Mouse (Mus musculus) liver, embryonic 11.5 days (tissue): Measurements from ENCODE around the gene Dcaf8. TPM values are rescaled to one million over a fixed set of nuclear protein-coding genes. Genes with fewer than 3 reads are reported as not detected.
A peak's percentile ranks its signal among the peaks of the same experiment; 100 is the strongest.

Source experiments
- ATAC-seq: fragments of 200-750 bp; cut with Nextera tagmentation; replicated peaks from 2 replicates; pipeline ENCODE4 v1.8.0; 2017; ENCODE audit warnings: moderate number of reproducible peaks, mild to moderate bottlenecking, moderate TSS enrichment, moderate library complexity; ENCODE audit not compliant: low FRiP score
- DNase-seq: peaks from one replicate; pipeline ENCODE4 v3.0.0-alpha.2; 2017; ENCODE audit warnings: low spot score
- H3K27ac ChIP-seq: fragments of 300-500 bp; sonication (generic); 2 replicates; pipeline ENCODE4 v1.5.1; 2014; ENCODE audit warnings: mild to moderate bottlenecking, low read depth, low read length, control low read depth
- H3K27me3 ChIP-seq: fragments of 300-500 bp; sonication (generic); replicated peaks from 2 replicates; pipeline ENCODE4 v1.6.1; 2014; ENCODE audit warnings: low read length, mixed read lengths; ENCODE audit not compliant: control insufficient read depth, insufficient read depth
- H3K36me3 ChIP-seq: fragments of 300-500 bp; sonication (generic); 2 replicates; pipeline ENCODE4 v1.6.1; 2014; ENCODE audit warnings: mild to moderate bottlenecking, low read length, moderate library complexity, mixed read lengths; ENCODE audit not compliant: control insufficient read depth, insufficient read depth
- H3K4me1 ChIP-seq: fragments of 300-500 bp; sonication (generic); replicated peaks from 2 replicates; pipeline ENCODE4 v1.6.1; 2014; ENCODE audit warnings: low read length, mixed read lengths; ENCODE audit not compliant: control insufficient read depth, insufficient read depth
- H3K4me2 ChIP-seq: fragments of 300-500 bp; sonication (generic); 2 replicates; pipeline ENCODE4 v1.6.1; 2014; ENCODE audit warnings: mild to moderate bottlenecking, control low read depth, moderate library complexity
- H3K4me3 ChIP-seq: fragments of 300-500 bp; sonication (generic); 2 replicates; pipeline ENCODE4 v1.5.1; 2014; ENCODE audit warnings: low read depth, low read length, control low read depth
- H3K9ac ChIP-seq: fragments of 300-500 bp; sonication (generic); 2 replicates; pipeline ENCODE4 v1.6.1; 2014; ENCODE audit warnings: low read depth, low read length, control low read depth
- H3K9me3 ChIP-seq: fragments of 300-500 bp; sonication (generic); 2 replicates; pipeline ENCODE4 v1.6.1; 2016; ENCODE audit warnings: low read length, inconsistent platforms, mixed read lengths; ENCODE audit not compliant: control insufficient read depth
- WGBS: fragments of 180-500 bp; shearing (Covaris S2); extraction: QIAGEN DNeasy Blood & Tissue Kit; methylation state at CpG from one replicate; pipeline ENCODE4 v1.1.7; 2014; 5-methylcytosine and 5-hydroxymethylcytosine counted together
- polyA plus RNA-seq: library from polyadenylated mRNA; unstranded; fragments of >200 nt; fragmentation: Nextera tagmentation; extraction: Ambion mirVana; gene quantifications from 2 replicates; pipeline ENCODE4 v1.2.1, GENCODE M21; 2014

Dcaf8 gene
- polyA plus RNA-seq, 1 experiment from 2014 or later, result 89.2 TPM

DNA sequence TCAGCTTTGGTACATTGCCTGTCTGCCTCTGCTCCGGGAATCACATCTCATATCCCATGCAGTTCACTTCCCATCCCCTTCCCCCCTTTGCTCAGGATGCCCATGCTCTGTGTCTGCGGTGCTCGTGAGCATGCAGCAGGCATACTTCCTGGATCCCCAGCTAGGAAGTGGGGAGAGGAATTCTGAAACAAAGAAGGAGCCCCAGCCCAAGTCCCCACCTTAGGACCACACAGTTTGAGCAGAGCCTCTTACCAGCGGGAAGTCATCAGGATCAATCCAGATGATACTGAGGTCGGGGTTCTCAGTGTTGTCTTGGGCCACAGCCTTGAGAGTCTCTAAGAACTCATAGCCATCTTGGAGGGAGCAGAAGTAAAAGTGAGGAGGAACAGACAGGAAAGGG lies 64.9 kb downstream of the Dcaf8 start:
- no peak overlapping the region for H3K27ac ChIP-seq
- DNase-seq (no peak), ATAC-seq (no peak)
- H3K36me3 ChIP-seq, result no peaks in the 10 kb centered on the region
- 50% methylated on average over 5 of the region's 5 CpGs for WGBS
- H3K4me2 ChIP-seq, result no peak overlapping the region
- H3K4me3 ChIP-seq, result no peak overlapping the region
- H3K4me1 ChIP-seq, result peaks cover 3% of the 10 kb centered on the region
- no peaks in the 10 kb centered on the region for H3K27me3 ChIP-seq
- H3K9ac ChIP-seq, result no peak overlapping the region
- no peaks in the 10 kb centered on the region for H3K9me3 ChIP-seq

GRCm38 (mm10) chr1:172213771-172214170 lies 65.9 kb downstream of the Dcaf8 start:
- no peaks in the 10 kb centered on the region for H3K36me3 ChIP-seq
- peaks cover 3% of the 10 kb centered on the region for H3K4me1 ChIP-seq
- DNase-seq (no peak), ATAC-seq (no peak)
- H3K4me3 ChIP-seq, result no peak overlapping the region
- no peaks in the 10 kb centered on the region for H3K9me3 ChIP-seq
- 79% methylated on average over 4 of the region's 4 CpGs for WGBS
- no peaks in the 10 kb centered on the region for H3K27me3 ChIP-seq
- H3K9ac ChIP-seq, result no peak overlapping the region
- no peak overlapping the region for H3K27ac ChIP-seq
- H3K4me2 ChIP-seq, result no peak overlapping the region

DNA sequence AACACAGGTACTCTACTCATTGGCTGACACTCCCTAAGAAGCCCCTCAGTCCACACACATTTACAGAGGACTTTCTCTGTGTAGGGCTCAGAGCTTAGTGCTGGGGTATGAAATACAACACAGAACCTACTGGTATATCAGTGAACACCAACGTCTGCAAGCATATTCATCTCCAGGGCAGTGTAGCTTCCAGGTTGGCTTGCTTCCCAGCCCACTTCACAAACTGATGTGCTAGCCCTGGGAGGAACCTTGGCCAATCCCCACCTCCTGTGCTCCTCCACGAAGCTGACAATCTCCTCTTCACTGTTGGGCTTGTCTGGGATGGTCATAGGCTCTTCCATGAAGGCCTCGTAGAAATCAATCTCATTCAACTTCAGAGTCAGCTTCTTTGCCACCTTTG lies 66.9 kb downstream of the Dcaf8 start:
- H3K9ac ChIP-seq, result no peak overlapping the region
- H3K27ac ChIP-seq, result no peak overlapping the region
- no peaks in the 10 kb centered on the region for H3K36me3 ChIP-seq
- 63% methylated on average over 3 of the region's 3 CpGs for WGBS
- no peak overlapping the region for H3K4me3 ChIP-seq
- no peak for ATAC-seq
- peaks cover 3% of the 10 kb centered on the region for H3K4me1 ChIP-seq
- no peaks in the 10 kb centered on the region for H3K27me3 ChIP-seq
- H3K4me2 ChIP-seq, result no peak overlapping the region
- no peaks in the 10 kb centered on the region for H3K9me3 ChIP-seq
- DNase-seq, result no peak

- Histone ChIP-seq H3K4me3 (peak overlapping the region; percentile 27; the same call in 1 of the 2 replicates), H3K27me3 (no peaks in the 10 kb centered on the region), H3K9ac (peak overlapping the region; percentile 38; the same call in 1 of the 2 replicates), H3K9me3 (no peaks in the 10 kb centered on the region), H3K36me3 (no peaks in the 10 kb centered on the region), H3K27ac (peak overlapping the region; percentile 38; the same call in 1 of the 2 replicates), H3K4me2 (peak overlapping the region; percentile 55), H3K4me1 (peaks cover 3% of the 10 kb centered on the region)
- peak; percentile 92 for DNase-seq
- peak; percentile 82 for ATAC-seq
- under 1% methylated on average over 5 of the region's 5 CpGs for WGBS
Observed at GRCm38 (mm10) chr1:172217148-172217547, 69.3 kb downstream of the Dcaf8 start.

- DNase-seq (no peak), ATAC-seq (no peak)
- Histone ChIP-seq H3K4me3 (no peak overlapping the region), H3K9ac (no peak overlapping the region), H3K9me3 (no peaks in the 10 kb centered on the region), H3K36me3 (no peaks in the 10 kb centered on the region), H3K27me3 (no peaks in the 10 kb centered on the region), H3K27ac (no peak overlapping the region), H3K4me1 (peaks cover 3% of the 10 kb centered on the region), H3K4me2 (no peak overlapping the region)
- 67% methylated on average over 15 of the region's 15 CpGs for WGBS
Observed at GRCm38 (mm10) chr1:172218164-172218910, 70.5 kb downstream of the Dcaf8 start.

DNA sequence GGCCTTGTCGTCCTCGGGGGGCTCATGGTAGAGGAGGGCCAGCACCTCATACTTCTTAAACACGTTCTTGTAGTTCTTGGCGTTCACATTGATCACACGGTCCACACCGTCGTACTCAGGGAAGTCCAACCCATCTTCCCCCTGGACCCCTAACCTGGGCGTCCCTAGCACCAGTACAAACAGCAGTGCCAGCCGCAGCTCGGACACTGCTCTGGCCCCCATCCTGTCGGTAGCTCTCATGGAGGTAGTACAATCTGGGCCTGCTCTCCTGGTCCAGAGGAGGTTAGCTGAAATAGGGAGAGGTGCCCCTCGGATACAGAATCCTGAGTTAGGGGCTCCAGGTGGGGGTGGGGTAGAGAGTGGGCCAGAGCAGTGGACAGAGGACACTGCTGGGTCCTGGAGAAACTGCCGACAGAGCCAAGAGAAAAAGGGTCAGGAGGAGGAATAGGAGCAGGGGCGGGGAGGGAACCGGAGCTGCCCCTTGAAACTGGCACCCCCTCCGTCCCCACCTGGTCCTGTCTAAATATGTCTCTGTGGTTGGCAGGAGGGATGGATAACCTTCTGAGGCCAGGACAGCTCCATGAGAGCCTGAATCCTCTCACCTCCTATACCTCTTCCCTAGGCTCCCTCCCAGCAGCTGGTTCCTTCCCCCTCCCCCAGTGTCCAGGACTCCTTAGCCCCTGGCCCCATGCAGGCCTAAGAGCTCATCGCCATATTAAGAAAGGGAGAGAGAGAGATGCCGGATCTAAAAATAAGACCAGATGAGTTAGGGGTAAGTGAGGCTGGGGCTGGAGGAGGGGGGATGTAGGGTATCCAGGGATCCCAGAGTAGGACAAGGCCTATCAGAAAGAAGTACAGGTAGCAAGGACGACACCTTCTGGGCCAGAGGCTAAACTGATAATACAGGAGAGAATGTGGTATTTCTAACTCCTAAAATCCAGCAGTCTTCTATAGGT lies 71.8 kb downstream of the Dcaf8 start, which contains the start of gene Casq1:
Gene Casq1, minus strand, starts transcription at position 418 of the 956 bp plus-strand sequence.
- ATAC-seq (no peak), DNase-seq (no peak)
- Histone ChIP-seq H3K4me3 (no peak within 1 kb of the TSS), H3K4me2 (no peak within 1 kb of the TSS), H3K27me3 (no peaks in the 10 kb centered on the region), H3K9ac (no peak within 1 kb of the TSS), H3K9me3 (no peaks in the 10 kb centered on the region), H3K36me3 (no peaks in the 10 kb centered on the region), H3K27ac (no peak within 1 kb of the TSS; the same call in 1 of the 2 replicates), H3K4me1 (peaks cover 3% of the 10 kb centered on the region)
- WGBS, result 83% methylated on average over 19 of the region's 19 CpGs

DNA sequence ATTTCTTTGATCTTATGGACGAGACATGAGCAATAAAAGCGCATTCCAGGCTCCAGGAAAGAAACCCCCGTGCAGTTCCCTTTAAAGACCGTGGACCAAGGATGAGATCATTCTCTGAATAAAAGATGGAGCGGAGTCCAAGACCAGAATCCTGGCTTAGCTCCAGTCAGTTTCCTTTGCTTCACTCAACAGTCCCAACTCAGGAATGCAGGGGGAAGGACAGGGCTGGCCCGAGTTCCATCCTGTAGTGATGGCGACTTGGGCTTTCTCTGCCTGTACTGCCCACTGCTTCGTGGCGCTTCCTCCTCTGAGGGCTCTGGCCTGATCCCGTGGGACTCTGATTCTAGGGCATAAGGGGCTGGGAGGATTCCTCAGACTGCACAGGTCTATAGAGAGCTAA lies 72.5 kb downstream of the Dcaf8 start:
- Histone ChIP-seq H3K9ac (no peak overlapping the region), H3K27ac (no peak overlapping the region; the same call in 1 of the 2 replicates), H3K36me3 (no peaks in the 10 kb centered on the region), H3K4me1 (peaks cover 3% of the 10 kb centered on the region), H3K4me3 (no peak overlapping the region), H3K27me3 (no peaks in the 10 kb centered on the region), H3K9me3 (no peaks in the 10 kb centered on the region), H3K4me2 (no peak overlapping the region)
- ATAC-seq, result no peak
- 62% methylated on average over 10 of the region's 10 CpGs for WGBS
- DNase-seq, result no peak

- ATAC-seq (no peak), DNase-seq (no peak)
- H3K27me3 ChIP-seq, result no peaks in the 10 kb centered on the region
- H3K9ac ChIP-seq, result no peak overlapping the region
- H3K4me3 ChIP-seq, result no peak overlapping the region
- H3K27ac ChIP-seq, result no peak overlapping the region
- H3K9me3 ChIP-seq, result no peaks in the 10 kb centered on the region
- no peak overlapping the region for H3K4me2 ChIP-seq
- H3K4me1 ChIP-seq, result peaks cover 3% of the 10 kb centered on the region
- no peaks in the 10 kb centered on the region for H3K36me3 ChIP-seq
- WGBS, result 49% methylated on average over 11 of the region's 11 CpGs
Observed at GRCm38 (mm10) chr1:172221297-172222063, 73.6 kb downstream of the Dcaf8 start.
